Mouse (Mus musculus) CH12.LX (cell line): Measurements from ENCODE around the gene Ppp1r18. TPM values are rescaled to one million over a fixed set of nuclear protein-coding genes. Genes with fewer than 3 reads are reported as not detected.

ENCODE experiments used
- DNase-seq: peaks from one replicate; pipeline ENCODE4 v3.0.0-alpha.2; 2013; ENCODE audit errors: extremely low read depth
- H3K27ac ChIP-seq: 2 replicates; pipeline ENCODE4 v1.5.1; 2012; ENCODE audit warnings: low read depth, mild to moderate bottlenecking, control low read depth, moderate library complexity; ENCODE audit not compliant: insufficient read depth
- H3K27me3 ChIP-seq: replicated peaks from 2 replicates; pipeline ENCODE3; 2012; ENCODE audit warnings: inconsistent platforms
- H3K36me3 ChIP-seq, 2 experiments: replicated peaks in 1 of 2; 2 replicates each; pipeline versions ENCODE3 to v1.6.1; 2012; ENCODE audit warnings: inconsistent platforms in 1 of 2, low read length in 1 of 2, mild to moderate bottlenecking in 1 of 2, mixed read lengths in 1 of 2, moderate library complexity in 1 of 2; ENCODE audit not compliant: control insufficient read depth in 1 of 2, insufficient read depth in 1 of 2
- H3K4me1 ChIP-seq, 2 experiments: 2 replicates each; pipeline ENCODE4 v1.6.1; 2012; ENCODE audit warnings: inconsistent platforms in 1 of 2, moderate library complexity in 1 of 2; ENCODE audit not compliant: insufficient read depth in 2 of 2, control insufficient read depth in 1 of 2
- H3K4me2 ChIP-seq: 2 replicates; pipeline ENCODE4 v1.6.1; 2012; ENCODE audit warnings: low read depth, mild to moderate bottlenecking, control low read depth; ENCODE audit not compliant: poor library complexity, insufficient read depth, severe bottlenecking
- H3K4me3 ChIP-seq, 3 experiments: fragments of 150-350 bp in 1 of 3; sonication (generic) in 1 of 3; replicated peaks in 1 of 3; 2 replicates each; pipeline versions ENCODE3 to v1.5.1; 2011 to 2012; ENCODE audit warnings: low read depth in 2 of 3, low read length in 2 of 3, mild to moderate bottlenecking in 2 of 3, moderate library complexity in 2 of 3, control low read depth in 1 of 3, improper control_type of control experiment in 1 of 3, inconsistent platforms in 1 of 3, mixed read lengths in 1 of 3; ENCODE audit not compliant: poor library complexity in 1 of 3
- H3K79me2 ChIP-seq: replicated peaks from 2 replicates; pipeline ENCODE4 v1.6.1; 2012; ENCODE audit warnings: mild to moderate bottlenecking, moderate library complexity; ENCODE audit not compliant: control insufficient read depth, poor library complexity, insufficient read depth, severe bottlenecking; ENCODE audit errors: extremely low read depth
- H3K9ac ChIP-seq: 2 replicates; pipeline ENCODE4 v1.6.1; 2012; ENCODE audit warnings: low read depth, mild to moderate bottlenecking, control low read depth, moderate library complexity; ENCODE audit not compliant: insufficient read depth
- H3K9me3 ChIP-seq: replicated peaks from 2 replicates; pipeline ENCODE3; 2012; ENCODE audit warnings: low read length, inconsistent platforms, mixed read lengths
- CHD1 ChIP-seq: IDR thresholded peaks from 2 replicates; pipeline ENCODE4 v1.6.1; 2012; ENCODE audit warnings: low read depth, low read length, improper control_type of control experiment, inconsistent platforms
- CTCF ChIP-seq, 2 experiments: IDR thresholded peaks in 1 of 2; conservative IDR thresholded peaks in 1 of 2; 2 replicates each; pipeline ENCODE4 v1.5.1; 2011 to 2012; ENCODE audit warnings: low read depth in 2 of 2, low read length in 2 of 2, improper control_type of control experiment in 1 of 2, inconsistent platforms in 1 of 2, mild to moderate bottlenecking in 1 of 2, moderate library complexity in 1 of 2
- E2F4 ChIP-seq: IDR thresholded peaks from 2 replicates; pipeline ENCODE4 v1.6.1; 2011; ENCODE audit warnings: low read depth, low read length, improper control_type of control experiment; ENCODE audit not compliant: insufficient replicate concordance
- EP300 ChIP-seq: IDR thresholded peaks from 2 replicates; pipeline ENCODE4 v1.6.1; 2011; ENCODE audit warnings: low read length, improper control_type of control experiment
- JUND ChIP-seq: conservative IDR thresholded peaks from 2 replicates; pipeline ENCODE4 v1.6.1; 2011; ENCODE audit warnings: low read depth, low read length, improper control_type of control experiment
- MAFK ChIP-seq: IDR thresholded peaks from 2 replicates; pipeline ENCODE4 v1.6.1; 2011; ENCODE audit warnings: low read length, improper control_type of control experiment; ENCODE audit not compliant: insufficient replicate concordance
- MAZ ChIP-seq: IDR thresholded peaks from 2 replicates; pipeline ENCODE4 v1.6.1; 2012; ENCODE audit warnings: low read depth, mild to moderate bottlenecking, inconsistent platforms, low read length, improper control_type of control experiment, moderate library complexity
- MYC ChIP-seq: IDR thresholded peaks from 2 replicates; pipeline ENCODE4 v1.6.1; 2011; ENCODE audit warnings: low read depth, mild to moderate bottlenecking, improper control_type of control experiment, low read length
- PAX5 ChIP-seq: IDR thresholded peaks from 2 replicates; pipeline ENCODE4 v1.6.1; 2012; ENCODE audit warnings: low read length, inconsistent platforms, mixed read lengths
- POLR2A ChIP-seq: IDR thresholded peaks from 2 replicates; pipeline ENCODE4 v1.6.1; 2011; ENCODE audit warnings: low read depth, mild to moderate bottlenecking, improper control_type of control experiment, low read length
- POLR2AphosphoS2 ChIP-seq: IDR thresholded peaks from 2 replicates; pipeline ENCODE4 v1.6.1; 2011; ENCODE audit warnings: low read depth, low read length, improper control_type of control experiment
- RCOR1 ChIP-seq: conservative IDR thresholded peaks from 2 replicates; pipeline ENCODE4 v1.6.1; 2012; ENCODE audit warnings: low read depth, mild to moderate bottlenecking, inconsistent platforms, low read length, improper control_type of control experiment
- SMC3 ChIP-seq: IDR thresholded peaks from 2 replicates; pipeline ENCODE4 v1.6.1; 2011; ENCODE audit warnings: low read depth, low read length, improper control_type of control experiment
- TBP ChIP-seq: conservative IDR thresholded peaks from 2 replicates; pipeline ENCODE4 v1.6.1; 2011; ENCODE audit warnings: low read depth, low read length, improper control_type of control experiment
- TCF12 ChIP-seq: IDR thresholded peaks from 2 replicates; pipeline ENCODE4 v1.6.1; 2014; ENCODE audit warnings: low read depth, mild to moderate bottlenecking, inconsistent platforms, low read length, improper control_type of control experiment
- USF1 ChIP-seq: IDR thresholded peaks from 2 replicates; pipeline ENCODE4 v1.6.1; 2014; ENCODE audit warnings: low read depth, mild to moderate bottlenecking, inconsistent platforms, low read length, improper control_type of control experiment
- ZC3H11A ChIP-seq: IDR thresholded peaks from 2 replicates; pipeline ENCODE4 v1.6.1; 2012; ENCODE audit warnings: low read depth, mild to moderate bottlenecking, inconsistent platforms, low read length, improper control_type of control experiment
- ZKSCAN1 ChIP-seq: IDR thresholded peaks from 2 replicates; pipeline ENCODE4 v1.6.1; 2012; ENCODE audit warnings: low read depth, inconsistent platforms, low read length, improper control_type of control experiment, borderline replicate concordance
- dilution Hi-C: fragments of 300-500 bp; cut with MboI; formaldehyde crosslinking; loops from 2 replicates; pipeline ENCODE4 v1.14.3; 2020; ENCODE audit warnings: low sequenced_read_pairs; ENCODE audit not compliant: extremely low pct_unique_long_range_greater_than_20kb, extremely low pct_ligation_motif_present
- in situ Hi-C: fragments of 300-500 bp; cut with MboI; formaldehyde crosslinking; loops from 3 replicates; pipeline ENCODE4 v1.14.3; 2019; ENCODE audit warnings: low sequenced_read_pairs, low pct_ligation_motif_present, low pct_unique_long_range_greater_than_20kb, mixed read lengths
- polyA plus RNA-seq: library from polyadenylated mRNA; unstranded; fragments of >175 nt; gene quantifications from 2 replicates; pipeline ENCODE4 v1.2.1, GENCODE M21; 2012; ENCODE audit warnings: low read depth; ENCODE audit not compliant: insufficient read length
- total RNA-seq, 2 experiments: library from RNA; depleted of rRNA; stranded (reverse); fragments of 300-350 nt in 1 of 2; fragments of >200 nt in 1 of 2; gene quantifications; 2 replicates each; pipeline ENCODE4 v1.2.3; 2012 to 2014

Gene Ppp1r18
- total and polyA plus RNA-seq, 3 experiments, result 8.5 to 50.1 (median 21.4) TPM

GRCm38 (mm10) chr17:35861198-35861857 is 4.1 kb upstream of the Ppp1r18 start, which contains the start of gene Nrm (continued):
- TF ChIP-seq PAX5, result no peak
- TF ChIP-seq, all 38 proteins: peak for 22

DNA sequence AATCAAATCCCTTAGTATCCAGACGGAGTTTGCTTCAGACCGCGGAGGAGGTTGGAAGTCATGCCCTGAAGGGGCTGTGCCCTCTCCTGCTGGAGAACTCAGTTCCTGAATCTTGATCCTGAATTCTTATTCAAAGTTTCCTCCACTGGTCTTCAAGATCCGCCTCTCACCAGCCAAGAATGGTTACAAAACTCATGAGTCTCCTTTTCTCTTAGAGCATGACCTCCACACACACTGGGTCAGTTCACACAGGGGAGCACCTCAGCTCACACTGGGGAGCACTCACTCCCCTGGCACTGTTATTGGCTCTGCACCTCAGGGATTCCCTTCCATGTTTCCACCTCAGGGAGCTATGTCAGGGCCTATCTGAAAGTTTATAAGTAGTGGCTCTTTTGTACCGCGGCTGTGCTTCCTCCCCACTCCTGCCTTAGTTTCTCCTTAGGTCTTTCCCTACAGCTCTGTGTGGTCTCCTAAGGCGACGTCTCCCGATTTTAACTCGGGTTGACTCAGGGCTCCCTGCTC is 500 bp upstream of the Ppp1r18 start:
- TF ChIP-seq MAZ (no peak), MYC (no peak), RCOR1 (no peak), EP300 (no peak), PAX5 (no peak), E2F4 (no peak), CTCF (conservative IDR thresholded peaks at IDR 0.05 in 1 of 2, IDR thresholded peaks at IDR 0.05 in 1 of 2; ENCODE audit: low read depth in 2 of 2, low read length in 2 of 2) (no peak), TCF12 (no peak), TBP (no peak), USF1 (no peak), JUND (no peak), SMC3 (no peak), MAFK (no peak), ZC3H11A (no peak), POLR2AphosphoS2 (no peak), ZKSCAN1 (no peak), CHD1 (no peak), POLR2A (no peak)
- in situ Hi-C loops, result loop anchor here (10.0 kb wide), 1 partner anchor 130 kb away; no protein-coding TSS in a partner anchor
- H3K4me2 ChIP-seq, result peak overlapping the region; percentile 91
- peaks cover 0 to 1% of the 10 kb centered on the region in 2 experiments for H3K36me3 ChIP-seq
- dilution Hi-C loops, result no loop called here
- H3K4me3 ChIP-seq, result peak overlapping the region in 1 of 3 experiments; percentile 63
- no peaks in the 10 kb centered on the region for H3K27me3 ChIP-seq
- H3K9me3 ChIP-seq, result no peaks in the 10 kb centered on the region
- peaks cover 24% of the 10 kb centered on the region for H3K79me2 ChIP-seq
- no peak overlapping the region for H3K27ac ChIP-seq
- H3K9ac ChIP-seq, result no peak overlapping the region; the same call in 1 of the 2 replicates
- H3K4me1 ChIP-seq, result peaks cover 0 to 21% of the 10 kb centered on the region in 2 experiments; a peak in 2 of 4 replicates
- DNase-seq, result no peak
